Mouse (Mus musculus) cerebellum, adult 2 months (tissue): ENCODE measurements around the gene Osbp2. TPM values are rescaled to one million over a fixed set of nuclear protein-coding genes. Genes with fewer than 3 reads are reported as not detected.

Experiments used
- DNase-seq, 2 experiments: peaks; one replicate each; pipeline ENCODE4 v3.0.0; 2021
- H3K27ac ChIP-seq: fragments of 200-500 bp; 2 replicates; pipeline ENCODE4 v1.5.1; 2012; ENCODE audit warnings: low read length, control low read depth, inconsistent platforms; ENCODE audit not compliant: insufficient read depth
- H3K27me3 ChIP-seq: fragments of 200-500 bp; 2 replicates; pipeline ENCODE4 v1.6.1; 2012; ENCODE audit warnings: inconsistent platforms, mild to moderate bottlenecking, low read length, moderate library complexity; ENCODE audit not compliant: control insufficient read depth, insufficient read depth
- H3K4me1 ChIP-seq: fragments of 200-500 bp; 2 replicates; pipeline ENCODE4 v1.6.1; 2011; ENCODE audit warnings: low read length; ENCODE audit not compliant: control insufficient read depth, insufficient read depth
- H3K4me3 ChIP-seq: fragments of 200-500 bp; replicated peaks from 2 replicates; pipeline ENCODE3; 2011; ENCODE audit warnings: mild to moderate bottlenecking, low read depth, low read length, control low read depth; ENCODE audit not compliant: insufficient read depth
- CTCF ChIP-seq: fragments of 200-500 bp; IDR thresholded peaks from 2 replicates; pipeline ENCODE4 v1.5.1; 2011; ENCODE audit warnings: low read depth, mild to moderate bottlenecking, control low read depth, low read length, moderate library complexity, borderline replicate concordance; ENCODE audit not compliant: insufficient read depth
- POLR2A ChIP-seq: fragments of 200-500 bp; IDR thresholded peaks from 2 replicates; pipeline ENCODE4 v1.6.1; 2011; ENCODE audit warnings: low read length, control low read depth, borderline replicate concordance; ENCODE audit not compliant: insufficient read depth
- WGBS: fragments of 180-500 bp; shearing (Covaris S2); methylation state at CpG from one replicate; pipeline ENCODE4 v1.1.7; 2018; 5-methylcytosine and 5-hydroxymethylcytosine counted together
- polyA plus RNA-seq: library from polyadenylated mRNA; depleted of rRNA; stranded (reverse); fragments of >200 nt; gene quantifications from 2 replicates; pipeline ENCODE4 v1.2.3, GENCODE M21; 2012

Gene Osbp2
- polyA plus RNA-seq, 1 experiment: 71.3 TPM

DNA sequence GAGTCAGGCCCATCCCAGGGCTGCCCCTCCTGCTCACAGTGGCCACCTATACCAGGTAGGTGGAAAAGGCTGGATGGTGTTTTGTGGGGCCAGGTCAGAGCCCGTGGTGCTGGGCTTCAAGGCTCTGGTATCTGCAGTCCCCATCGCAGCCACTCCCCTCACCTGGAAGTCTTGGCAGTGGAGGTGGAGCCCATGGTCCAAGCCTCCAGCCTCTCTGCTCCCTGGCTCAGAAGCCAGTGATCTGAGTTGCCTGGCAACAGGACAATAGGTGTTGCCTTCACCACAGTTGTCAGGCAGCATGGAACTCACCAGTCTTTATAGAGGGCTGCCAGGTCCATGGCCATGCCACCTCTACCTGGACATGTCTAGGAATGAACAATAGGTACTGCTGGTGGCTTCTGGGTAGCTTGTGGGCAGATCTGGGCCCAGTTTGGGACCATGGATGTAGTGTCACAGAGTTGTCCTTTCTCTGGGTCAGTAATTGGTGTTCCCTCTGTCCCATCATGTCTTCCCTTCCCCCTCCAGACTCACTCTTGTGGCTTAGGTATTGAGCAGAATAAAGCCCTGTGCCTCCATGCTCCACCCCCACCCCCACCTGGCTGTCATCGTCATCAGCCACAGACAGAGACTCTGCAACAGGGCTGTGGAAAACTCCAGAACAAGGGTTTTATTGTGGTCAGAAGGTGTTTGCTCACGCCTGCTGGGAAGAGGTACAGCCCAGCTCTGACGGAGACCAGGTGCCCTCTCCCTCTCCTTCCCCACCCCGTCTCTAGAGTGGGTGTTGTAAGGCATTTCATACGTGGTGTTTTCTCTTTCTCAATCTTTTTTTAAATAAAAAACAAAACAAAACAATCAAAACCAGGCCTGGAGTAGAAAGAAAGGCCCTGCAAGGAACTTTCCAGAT lies 160.4 kb downstream of the Osbp2 start:
- TF ChIP-seq POLR2A (no peak), CTCF (no peak)
- Histone ChIP-seq H3K27me3 (no peaks in the 10 kb centered on the region), H3K4me1 (no peaks in the 10 kb centered on the region), H3K27ac (no peak overlapping the region), H3K4me3 (no peak overlapping the region)
- DNase-seq: no peak
- WGBS: 68% methylated on average over 7 of the region's 7 CpGs

DNA sequence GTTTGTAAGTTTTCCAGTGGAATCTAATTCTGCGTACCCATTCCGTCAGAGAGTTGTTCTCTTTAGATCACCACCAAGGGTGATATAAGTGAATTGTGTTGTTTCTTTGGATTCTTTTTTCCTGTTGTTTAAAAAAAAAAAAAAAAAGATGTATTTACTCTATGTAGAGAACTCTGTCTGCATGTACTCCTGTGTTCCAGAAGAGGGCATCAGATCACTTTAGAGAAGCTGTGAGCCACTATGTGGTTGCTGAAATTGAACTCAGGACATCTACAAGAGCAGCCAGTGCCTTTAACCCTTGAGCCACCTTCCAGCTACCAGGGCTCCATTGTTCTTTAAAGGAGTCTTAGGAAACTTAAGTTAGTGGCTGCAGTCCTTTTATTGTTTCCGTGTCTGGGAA lies 166.3 kb downstream of the Osbp2 start:
- Histone ChIP-seq H3K27ac (no peak overlapping the region), H3K4me3 (no peak overlapping the region), H3K27me3 (no peaks in the 10 kb centered on the region), H3K4me1 (no peaks in the 10 kb centered on the region)
- TF ChIP-seq POLR2A: no peak
- peak; percentile 41; the same call in 1 of the 2 replicates for TF ChIP-seq CTCF
- 90% methylated on average over 3 of the region's 3 CpGs for WGBS
- no peak for DNase-seq

DNA sequence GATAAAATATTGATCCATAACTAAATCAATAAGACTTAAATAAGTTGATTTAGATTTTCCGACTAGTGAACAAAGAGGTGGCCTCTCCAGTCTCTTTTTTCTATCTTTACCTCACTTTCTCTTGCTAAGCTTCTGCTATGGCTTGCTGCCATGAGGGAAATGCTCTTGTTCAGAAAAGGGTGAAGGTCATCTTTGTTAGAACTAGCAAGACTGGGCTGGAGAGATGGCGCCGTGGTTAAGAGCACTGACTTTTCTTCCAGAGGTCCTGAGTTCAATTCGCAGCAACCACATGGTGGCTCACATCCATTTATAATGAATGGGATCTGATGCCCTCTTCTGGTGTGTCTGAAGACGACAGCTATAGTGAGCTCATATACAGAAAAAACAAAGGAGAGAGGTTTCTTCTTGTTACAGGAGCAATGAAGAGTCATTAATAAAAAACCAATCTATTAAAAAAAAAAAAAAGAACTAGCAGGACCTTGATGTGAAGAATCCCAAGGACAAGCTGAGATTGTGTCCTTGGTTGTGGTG lies 167.6 kb downstream of the Osbp2 start:
- Histone ChIP-seq H3K27me3 (no peaks in the 10 kb centered on the region), H3K4me3 (no peak overlapping the region), H3K4me1 (no peaks in the 10 kb centered on the region), H3K27ac (no peak overlapping the region)
- WGBS: 80% methylated on average over 5 of the region's 5 CpGs
- DNase-seq: no peak
- TF ChIP-seq POLR2A: no peak
- TF ChIP-seq CTCF: no peak

DNA sequence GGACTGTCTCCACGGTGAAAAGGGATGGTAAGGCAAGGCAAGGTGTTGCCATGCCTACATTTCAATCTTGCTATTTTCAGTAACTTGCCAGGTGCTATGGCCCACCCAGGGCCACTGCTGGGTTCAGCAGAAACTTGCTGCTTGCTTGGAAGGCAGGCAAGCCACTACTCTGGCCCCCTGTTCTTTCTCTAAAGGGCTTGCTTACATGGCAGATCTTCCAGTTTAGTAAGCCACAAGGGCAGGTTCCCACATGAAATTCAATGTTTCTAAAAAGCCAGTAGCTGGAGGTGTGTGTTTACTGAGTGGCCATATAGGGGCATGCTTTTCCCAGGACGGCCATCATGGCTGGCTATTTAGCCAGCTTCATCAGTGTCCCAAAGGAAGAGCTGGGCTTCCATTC lies 172.0 kb downstream of the Osbp2 start:
- TF ChIP-seq POLR2A (no peak), CTCF (no peak)
- no peaks in the 10 kb centered on the region for H3K27me3 ChIP-seq
- no peak overlapping the region for H3K27ac ChIP-seq
- WGBS: 64% methylated on average over 2 of the region's 2 CpGs
- DNase-seq: no peak
- H3K4me1 ChIP-seq: no peaks in the 10 kb centered on the region
- no peak overlapping the region for H3K4me3 ChIP-seq

DNA sequence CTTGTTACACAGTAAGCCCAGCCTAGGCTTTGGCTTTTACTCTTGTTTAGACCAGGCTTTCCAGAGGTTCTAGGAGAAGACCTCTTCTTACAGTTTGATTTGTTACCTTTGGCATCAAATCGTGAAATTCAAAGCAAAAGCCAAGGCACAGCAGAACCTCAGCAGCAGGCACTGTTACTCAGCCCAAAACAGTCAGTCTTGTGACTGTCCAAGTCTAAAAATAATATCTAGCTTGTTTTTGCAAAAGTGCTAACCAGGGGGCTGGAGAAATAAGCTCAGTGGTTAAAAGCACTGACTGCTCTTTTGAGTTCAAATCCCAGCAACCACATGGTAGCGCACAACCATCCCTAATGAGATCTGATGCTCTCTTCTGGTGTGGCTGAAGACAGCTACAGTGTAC lies 176.8 kb downstream of the Osbp2 start:
- no peak for DNase-seq
- Histone ChIP-seq H3K4me1 (peaks cover 8% of the 10 kb centered on the region; the same call in 1 of the 2 replicates), H3K27me3 (no peaks in the 10 kb centered on the region), H3K4me3 (no peak overlapping the region), H3K27ac (no peak overlapping the region)
- 53% methylated on average over 2 of the region's 2 CpGs for WGBS
- TF ChIP-seq CTCF (no peak), POLR2A (no peak)

DNA sequence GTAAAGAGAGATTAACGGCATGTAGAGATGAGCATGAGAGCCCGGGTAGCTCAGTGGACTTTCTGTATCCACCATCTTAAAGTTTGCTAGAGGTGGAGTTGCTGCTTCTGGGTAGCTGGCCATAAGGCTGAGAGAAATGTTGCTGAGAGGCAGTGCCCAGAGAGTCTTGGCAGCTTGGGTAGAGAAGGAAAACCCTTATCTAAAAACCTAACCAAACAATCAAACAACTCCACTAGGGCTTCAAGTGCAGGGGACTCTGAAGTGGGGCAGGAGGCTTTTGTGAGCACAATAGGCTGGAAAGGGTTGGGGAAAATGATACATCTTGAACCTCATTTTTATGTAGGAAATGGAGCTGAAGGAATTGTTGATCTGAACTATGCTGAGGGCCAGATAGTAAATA lies 177.4 kb downstream of the Osbp2 start:
- DNase-seq: no peak
- Histone ChIP-seq H3K27me3 (no peaks in the 10 kb centered on the region), H3K4me1 (peaks cover 8% of the 10 kb centered on the region; the same call in 1 of the 2 replicates), H3K27ac (no peak overlapping the region), H3K4me3 (no peak overlapping the region)
- no peak for TF ChIP-seq POLR2A
- no peak for TF ChIP-seq CTCF
- WGBS: 91% methylated on average over 2 of the region's 2 CpGs

DNA sequence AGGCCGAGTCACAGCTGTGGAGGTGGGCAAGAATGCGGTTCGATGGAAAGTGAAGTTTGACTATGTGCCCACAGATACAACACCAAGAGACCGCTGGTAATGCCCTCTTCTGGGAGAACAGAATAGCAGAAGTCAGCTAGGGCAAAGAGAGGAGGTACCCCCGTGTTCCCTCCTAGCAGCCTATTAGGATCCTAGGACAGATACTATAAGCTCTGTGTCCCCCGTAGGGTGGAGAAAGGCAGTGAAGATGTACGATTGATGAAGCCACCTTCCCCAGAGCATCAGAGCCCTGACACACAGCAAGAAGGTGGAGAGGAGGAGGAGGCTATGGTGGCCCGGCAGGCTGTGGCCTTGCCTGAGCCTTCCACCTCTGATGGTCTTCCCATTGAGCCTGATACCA lies 178.3 kb downstream of the Osbp2 start:
- 85% methylated on average over 8 of the region's 8 CpGs for WGBS
- Histone ChIP-seq H3K27me3 (no peaks in the 10 kb centered on the region), H3K27ac (no peak overlapping the region), H3K4me3 (no peak overlapping the region), H3K4me1 (peaks cover 8% of the 10 kb centered on the region; the same call in 1 of the 2 replicates)
- TF ChIP-seq CTCF (no peak), POLR2A (no peak)
- no peak for DNase-seq

DNA sequence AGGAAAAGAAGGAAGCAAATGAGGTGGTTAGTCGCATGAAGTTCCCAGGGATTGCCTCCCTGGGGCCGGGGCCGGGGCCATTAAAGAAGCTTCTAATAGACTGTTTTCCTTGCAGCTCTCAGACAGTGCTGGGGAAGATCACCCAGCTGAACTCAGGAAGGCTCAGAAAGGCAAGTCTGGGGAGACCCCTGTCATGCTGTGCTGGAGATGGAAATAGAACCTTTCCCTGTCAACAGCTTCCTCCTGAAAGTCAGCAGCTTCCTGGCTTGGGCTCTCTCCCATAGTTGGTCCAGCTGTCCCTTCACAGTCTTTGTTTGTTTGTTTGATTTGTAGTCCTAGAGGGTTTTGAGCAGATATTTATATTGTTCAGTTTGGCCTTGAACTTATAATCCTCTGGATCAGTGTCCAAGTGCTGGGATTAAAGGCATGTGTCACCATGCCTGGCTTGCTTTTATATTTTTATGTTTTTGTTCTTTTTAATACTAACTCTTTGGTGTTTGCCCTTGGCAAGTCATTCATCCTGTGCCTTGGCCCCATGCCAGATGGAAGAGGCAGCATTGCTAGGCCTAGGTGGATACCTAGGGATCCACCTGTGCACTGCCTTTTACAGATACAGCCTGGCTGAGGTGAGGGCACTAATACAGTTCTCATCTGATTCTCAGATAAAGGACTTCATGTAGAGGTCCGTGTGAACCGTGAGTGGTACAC lies 178.8 kb downstream of the Osbp2 start:
- DNase-seq: peak; percentile 44 to 50
- H3K4me3 ChIP-seq: no peak overlapping the region
- H3K27ac ChIP-seq: peak overlapping the region; percentile 24; the same call in 1 of the 2 replicates
- WGBS: 74% methylated on average over 5 of the region's 5 CpGs
- TF ChIP-seq CTCF (no peak), POLR2A (no peak)
- H3K4me1 ChIP-seq: peaks cover 8% of the 10 kb centered on the region; the same call in 1 of the 2 replicates
- no peaks in the 10 kb centered on the region for H3K27me3 ChIP-seq
